Mouse (Mus musculus) testis, postnatal 14 days (tissue): ENCODE measurements around the gene Olfr1098.

Experiments
- DNase-seq: peaks from one replicate; pipeline ENCODE4 v3.0.0; 2021; ENCODE audit warnings: low spot score

Gene Olfr1098

DNA sequence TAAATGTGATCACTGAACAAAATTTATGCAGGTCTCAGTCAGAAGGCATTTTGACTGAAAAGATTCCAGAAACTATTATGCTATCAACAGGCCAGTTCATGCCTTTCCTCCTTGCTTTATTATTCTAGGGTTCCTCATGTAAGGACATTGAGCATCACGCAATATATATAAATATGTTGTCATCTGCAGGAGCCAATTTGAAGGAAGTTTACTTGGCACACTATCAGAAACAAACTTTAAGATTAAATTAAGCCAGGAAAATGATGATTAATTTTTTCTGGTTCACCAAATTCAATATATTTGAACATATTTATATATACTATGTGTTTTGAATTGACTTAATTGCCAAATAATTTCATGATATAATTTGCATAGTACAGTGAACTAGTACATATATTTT, at the start of gene Olfr1098:
Gene Olfr1098 (minus strand): TSS at position 101 of the 400 bp plus-strand sequence.
- no peak for DNase-seq

DNA sequence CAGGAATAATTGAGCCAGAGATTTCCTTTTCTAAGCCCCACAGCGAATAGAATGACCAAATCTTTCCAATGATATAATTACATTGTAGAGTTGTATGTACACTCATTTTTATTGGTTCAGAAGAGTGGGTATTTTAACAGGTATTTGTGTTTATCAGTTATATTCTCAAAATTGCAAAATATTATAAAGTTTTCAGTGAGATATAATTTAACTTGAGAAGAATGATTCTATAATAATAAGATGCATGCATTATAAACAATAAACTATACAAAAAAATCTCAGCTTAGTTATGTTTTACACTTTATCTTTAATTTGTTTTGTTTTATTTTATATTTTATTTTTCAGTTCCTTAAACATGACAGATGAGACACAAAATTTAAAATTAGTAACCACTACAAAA, 36.2 kb upstream of the Olfr1098 start, which contains the start of gene Olfr1099:
Gene Olfr1099 (minus strand): TSS at position 101 of the 400 bp plus-strand sequence.
- no peak for DNase-seq

DNA sequence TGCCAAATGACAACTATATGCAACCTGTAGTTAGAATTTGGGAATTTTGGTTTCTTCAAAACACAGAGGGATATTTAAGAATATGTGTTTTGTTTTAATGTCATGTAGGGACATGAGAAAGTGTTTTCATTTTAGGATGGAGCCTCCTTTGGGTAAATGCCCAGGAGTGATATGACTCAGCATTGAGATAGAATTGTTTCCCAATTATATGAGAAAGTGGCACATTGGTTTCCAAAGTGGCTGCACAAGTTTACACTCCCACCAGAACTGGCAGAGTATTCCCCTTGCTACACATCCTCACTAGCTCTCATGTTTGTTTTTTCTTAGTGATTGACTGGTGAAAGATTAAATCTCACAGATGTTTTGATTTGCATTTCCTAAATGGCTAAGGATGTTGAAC, 2.2 kb upstream of the Olfr1098 start:
- DNase-seq, result no peak

DNA sequence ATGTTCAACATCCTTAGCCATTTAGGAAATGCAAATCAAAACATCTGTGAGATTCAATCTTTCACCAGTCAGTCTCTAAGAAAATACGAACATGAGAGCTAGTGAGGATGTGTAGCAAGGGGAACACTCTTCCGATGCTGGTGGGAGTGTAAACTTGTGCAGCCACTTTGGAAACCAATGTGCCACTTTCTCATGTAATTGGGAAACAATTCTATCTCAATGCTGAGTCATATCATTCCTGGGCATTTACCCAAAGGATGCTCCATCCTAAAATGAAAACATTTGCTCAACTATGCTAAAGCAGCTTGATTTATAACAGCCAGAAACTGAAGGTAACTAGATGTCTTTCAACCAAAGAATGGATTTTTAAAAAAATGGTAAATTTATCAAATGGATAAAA, 18.7 kb downstream of the Olfr1098 start:
- DNase-seq, result no peak

DNA sequence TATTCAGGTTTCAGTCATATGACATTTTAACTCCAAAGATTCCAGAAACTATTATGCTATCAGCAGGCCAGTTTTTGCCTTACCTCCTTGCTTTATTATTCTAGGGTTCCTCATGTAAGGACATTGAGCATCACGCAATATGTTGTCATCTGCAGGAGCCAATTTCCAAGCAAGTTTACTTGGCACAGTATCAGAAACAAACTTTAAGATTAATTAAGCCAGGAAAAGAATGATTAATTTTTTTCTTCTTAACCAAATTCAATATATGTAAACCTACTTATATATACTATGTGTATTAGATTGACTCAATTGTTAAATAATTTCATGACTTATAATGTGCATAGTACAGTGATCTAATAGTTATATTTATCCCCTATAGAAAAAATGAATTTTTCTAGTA, 32.2 kb downstream of the Olfr1098 start, which contains the start of gene Olfr1097:
Gene Olfr1097 (minus strand): TSS at position 101 of the 400 bp plus-strand sequence.
- DNase-seq, result no peak

DNA sequence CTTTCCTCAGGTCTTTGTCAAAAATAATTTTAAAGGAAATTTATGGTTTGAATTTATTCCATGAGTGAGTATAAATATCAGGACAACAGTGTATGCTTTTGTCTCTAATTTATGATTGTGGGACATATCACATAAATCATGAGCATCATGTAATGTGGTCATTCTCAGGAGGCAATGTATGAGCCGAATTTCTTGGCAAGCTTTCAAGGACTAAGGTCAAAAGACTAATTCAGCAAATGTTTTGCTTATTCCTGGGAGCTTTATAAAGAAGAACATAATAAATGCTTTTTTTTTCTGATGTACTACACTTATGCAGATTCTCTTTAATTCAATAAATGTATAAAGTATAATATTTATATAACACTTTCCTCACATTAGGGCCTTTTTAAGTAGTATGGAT, 49.6 kb downstream of the Olfr1098 start, which contains the start of gene Gm13723:
Gene Gm13723 (minus strand): TSS at position 101 of the 400 bp plus-strand sequence.
- DNase-seq, result no peak
